Mouse (Mus musculus) cerebellum, adult (tissue): ENCODE results near the gene Cep112.

ENCODE experiments used
- ATAC-seq: cut with Nextera tagmentation; 2 replicates; pipeline ENCODE4 v1.9.2; 2017; ENCODE audit warnings: mild to moderate bottlenecking, moderate library complexity, mixed read lengths; ENCODE audit not compliant: insufficient number of reproducible peaks, low FRiP score, low TSS enrichment

Cep112 gene

GRCm38 (mm10) chr11:108593207-108593958 is 168.4 kb downstream of the Cep112 start:
- no peak for ATAC-seq

GRCm38 (mm10) chr11:108593959-108594579 is 169.1 kb downstream of the Cep112 start:
- no peak for ATAC-seq

GRCm38 (mm10) chr11:108605301-108605700 is 180.3 kb downstream of the Cep112 start:
- ATAC-seq = no peak

GRCm38 (mm10) chr11:108606036-108606435 is 181.0 kb downstream of the Cep112 start:
- no peak for ATAC-seq

- no peak for ATAC-seq
Observed at GRCm38 (mm10) chr11:108606836-108607235, 181.8 kb downstream of the Cep112 start.

- no peak for ATAC-seq
Observed at GRCm38 (mm10) chr11:108620628-108621433, 195.8 kb downstream of the Cep112 start.

- no peak for ATAC-seq
Observed at GRCm38 (mm10) chr11:108621434-108621901, 196.5 kb downstream of the Cep112 start.

GRCm38 (mm10) chr11:108625546-108626232 is 200.7 kb downstream of the Cep112 start:
- ATAC-seq = no peak

- no peak for ATAC-seq
Observed at GRCm38 (mm10) chr11:108637780-108638179, 212.8 kb downstream of the Cep112 start.

- ATAC-seq = no peak
Observed at GRCm38 (mm10) chr11:108655574-108655973, 230.6 kb downstream of the Cep112 start.

GRCm38 (mm10) chr11:108682014-108682413 is 257.0 kb downstream of the Cep112 start:
- no peak for ATAC-seq

GRCm38 (mm10) chr11:108696563-108696962 is 271.6 kb downstream of the Cep112 start:
- ATAC-seq = no peak

GRCm38 (mm10) chr11:108752301-108752700 is 327.3 kb downstream of the Cep112 start:
- peak; percentile 45; the same call in 1 of the 2 replicates for ATAC-seq

- ATAC-seq = no peak
Observed at GRCm38 (mm10) chr11:108752765-108753164, 327.8 kb downstream of the Cep112 start.

GRCm38 (mm10) chr11:108753361-108754240 is 328.6 kb downstream of the Cep112 start:
- no peak for ATAC-seq

- ATAC-seq = no peak
Observed at GRCm38 (mm10) chr11:108757211-108757610, 332.2 kb downstream of the Cep112 start.

GRCm38 (mm10) chr11:108757626-108758430 is 332.8 kb downstream of the Cep112 start:
- ATAC-seq = no peak

GRCm38 (mm10) chr11:108770064-108770463 is 345.1 kb downstream of the Cep112 start:
- ATAC-seq = no peak
